Mouse (Mus musculus) Patski (cell line): ENCODE measurements around the gene Scin. TPM values are rescaled to one million over a fixed set of nuclear protein-coding genes. Genes with fewer than 3 reads are reported as not detected.
A peak's percentile ranks its signal among the peaks of the same experiment; 100 is the strongest.

Source experiments
- ATAC-seq: fragments of 100-300 bp; one replicate; pipeline ENCODE4 v1.8.0; 2021
- CTCF ChIA-PET: fragments of 350-600 bp; sonication (Branson Sonifier 250); formaldehyde crosslinking; loops from one replicate; lab custom pipeline; 2022; ENCODE audit warnings: inconsistent platforms; lab: Charles Lee
- POLR2A ChIA-PET: fragments of 350-600 bp; sonication (Branson Sonifier 250); formaldehyde crosslinking; loops from one replicate; lab custom pipeline; 2022; ENCODE audit warnings: antibody characterized with exemption, inconsistent platforms; lab: Charles Lee
- DNase-seq: peaks from one replicate; pipeline ENCODE4 v3.0.0-alpha.2; 2011; ENCODE audit warnings: low read depth, low spot score
- H3K27me3 ChIP-seq: fragments of 371-371 bp; one replicate; pipeline ENCODE4 v1.5.1; 2021
- CTCF ChIP-seq: fragments of 100-300 bp; IDR thresholded peaks from one replicate; pipeline ENCODE4 v1.5.1; 2021
- in situ Hi-C: fragments of 300-500 bp; cut with MboI; formaldehyde crosslinking; loops from 3 replicates; pipeline ENCODE4 v1.11.1; 2018; ENCODE audit warnings: low pct_unique_long_range_greater_than_20kb, mixed read lengths
- polyA plus RNA-seq: library from polyadenylated mRNA; unstranded; gene quantifications from one replicate; pipeline ENCODE4 v1.2.3, GENCODE M21; 2021

The Scin gene
- polyA plus RNA-seq, 1 experiment from 2014 or later, result 3.5 TPM

- no peak for TF ChIP-seq CTCF
- POLR2A ChIA-PET, result interaction anchor here (0.6 kb wide), 1 partner anchor 13 kb away, joined by 3 read pairs; no protein-coding TSS in a partner anchor
- DNase-seq, result no peak
- in situ Hi-C loops, result no loop called here
- no peak for ATAC-seq
- CTCF ChIA-PET, result interaction anchor here (0.7 kb wide), 1 partner anchor 19 kb away, joined by 3 read pairs; no protein-coding TSS in a partner anchor
- no peaks in the 10 kb centered on the region for H3K27me3 ChIP-seq
These were observed 20.0 kb downstream of the Scin start for GRCm38 (mm10) chr12:40114020-40114419.

GRCm38 (mm10) chr12:40113605-40114004 lies 20.4 kb downstream of the Scin start:
- CTCF ChIA-PET, result interaction anchor here (0.7 kb wide), 1 partner anchor 19 kb away, joined by 3 read pairs; no protein-coding TSS in a partner anchor
- ATAC-seq, result no peak
- in situ Hi-C loops, result no loop called here
- H3K27me3 ChIP-seq, result no peaks in the 10 kb centered on the region
- no peak for TF ChIP-seq CTCF
- POLR2A ChIA-PET, result interaction anchor here (0.6 kb wide), 1 partner anchor 13 kb away, joined by 3 read pairs; no protein-coding TSS in a partner anchor
- no peak for DNase-seq

DNA sequence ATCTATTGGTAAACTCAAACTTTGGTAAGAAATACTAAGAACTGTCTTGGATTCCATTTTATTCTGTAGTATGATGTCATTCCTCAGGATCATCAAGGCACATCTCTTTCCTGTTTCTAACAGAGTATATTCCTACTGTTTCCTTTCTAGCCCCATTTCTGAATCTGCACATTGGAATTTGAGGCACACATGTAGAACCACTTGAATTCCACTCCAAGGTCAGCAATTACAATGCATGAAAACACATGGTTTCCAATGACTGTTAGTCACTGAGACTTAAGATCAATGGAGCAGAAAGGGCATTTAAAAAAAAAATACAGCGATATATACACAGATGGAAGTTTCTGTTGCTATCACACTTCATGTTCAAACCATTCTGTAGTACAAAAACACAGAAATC lies 24.8 kb downstream of the Scin start:
- ChIA-PET CTCF (interaction anchor here (1.2 kb wide), 1 partner anchor 41 kb away, joined by 4 read pairs; no protein-coding TSS in a partner anchor), POLR2A (no interaction called here)
- in situ Hi-C loops, result no loop called here
- no peak for DNase-seq
- ATAC-seq, result peak; percentile 82
- TF ChIP-seq CTCF, result no peak
- H3K27me3 ChIP-seq, result no peaks in the 10 kb centered on the region

GRCm38 (mm10) chr12:40108143-40108542 lies 25.9 kb downstream of the Scin start:
- ChIA-PET POLR2A (no interaction called here), CTCF (interaction anchor here (1.2 to 1.5 kb wide), 2 partner anchors 26 to 42 kb away, joined by 3 to 4 read pairs; no protein-coding TSS in a partner anchor)
- no peak for TF ChIP-seq CTCF
- ATAC-seq (no peak), DNase-seq (no peak)
- no peaks in the 10 kb centered on the region for H3K27me3 ChIP-seq
- in situ Hi-C loops, result no loop called here

DNA sequence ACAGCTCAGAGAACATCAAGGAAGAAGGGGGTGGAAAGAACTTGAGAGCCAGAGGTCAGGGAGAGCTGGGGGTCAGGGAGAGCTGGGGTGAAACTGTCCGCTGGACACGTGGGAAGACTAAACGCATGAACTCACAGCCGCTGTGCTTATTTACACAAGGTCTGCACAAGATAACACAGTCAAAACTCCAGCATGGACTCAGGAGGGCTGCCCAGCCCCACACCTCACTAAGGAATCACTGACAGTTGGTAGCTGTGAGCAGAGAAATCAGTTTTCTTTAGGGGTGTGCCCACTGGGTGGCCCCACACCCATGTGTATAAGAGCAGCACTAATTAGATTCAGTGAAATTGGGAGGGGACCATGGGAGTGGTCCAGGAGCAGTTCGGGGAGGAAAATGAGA lies 27.2 kb downstream of the Scin start:
- ChIA-PET POLR2A (no interaction called here), CTCF (no interaction called here)
- DNase-seq (no peak), ATAC-seq (no peak)
- H3K27me3 ChIP-seq, result no peaks in the 10 kb centered on the region
- TF ChIP-seq CTCF, result no peak
- in situ Hi-C loops, result no loop called here

DNA sequence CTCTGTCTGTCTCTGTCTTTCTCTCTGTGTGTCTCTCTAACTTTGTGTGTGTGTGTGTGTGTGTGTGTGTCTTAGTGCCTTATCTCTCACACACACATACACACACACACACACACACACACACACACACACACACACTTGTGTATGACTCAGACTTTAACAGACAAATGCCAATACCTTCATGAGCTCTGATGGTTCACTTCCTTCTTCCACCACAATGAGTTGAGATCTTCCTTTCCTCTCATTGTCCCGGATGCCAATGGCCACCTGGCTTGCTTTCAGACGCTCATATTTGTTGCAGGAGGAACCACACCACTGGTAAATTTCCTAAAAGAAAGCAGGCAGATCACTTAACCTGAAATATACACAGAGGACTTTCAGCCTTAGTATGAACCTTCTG lies 29.3 kb downstream of the Scin start:
- in situ Hi-C loops, result no loop called here
- no peaks in the 10 kb centered on the region for H3K27me3 ChIP-seq
- no peak for TF ChIP-seq CTCF
- CTCF ChIA-PET, result interaction anchor here (1.9 kb wide), 1 partner anchor 29 kb away, joined by 5 read pairs; the partner anchor contains the start of gene Scin
- DNase-seq, result no peak
- POLR2A ChIA-PET, result no interaction called here
- no peak for ATAC-seq

DNA sequence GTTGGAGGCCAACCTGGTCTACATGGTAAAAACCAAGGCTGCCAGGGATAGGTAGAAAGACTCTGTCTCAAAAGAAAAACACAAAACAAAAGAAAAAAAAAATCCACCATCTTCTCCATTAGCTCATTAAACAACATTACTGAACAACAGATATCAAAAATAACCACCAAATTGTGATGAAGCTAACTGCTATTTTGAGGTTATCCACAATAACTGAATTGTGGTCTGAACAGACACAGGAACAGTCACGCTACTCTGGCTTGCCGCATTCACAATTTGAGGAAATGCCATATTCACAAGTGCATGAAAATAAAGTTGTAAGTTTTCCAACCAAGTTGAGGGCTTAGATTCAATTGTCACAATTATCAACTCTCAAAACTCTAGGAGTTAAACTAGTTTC lies 31.7 kb downstream of the Scin start:
- H3K27me3 ChIP-seq, result no peaks in the 10 kb centered on the region
- ChIA-PET POLR2A (no interaction called here), CTCF (interaction anchor here (1.0 kb wide), 1 partner anchor 67 kb away, joined by 3 read pairs; no protein-coding TSS in a partner anchor)
- DNase-seq, result no peak
- no peak for ATAC-seq
- in situ Hi-C loops, result no loop called here
- TF ChIP-seq CTCF, result no peak

GRCm38 (mm10) chr12:40099407-40099806 lies 34.6 kb downstream of the Scin start:
- no peaks in the 10 kb centered on the region for H3K27me3 ChIP-seq
- ChIA-PET POLR2A (interaction anchor here (1.3 kb wide), 1 partner anchor 48 kb away, joined by 3 read pairs; no protein-coding TSS in a partner anchor), CTCF (interaction anchor here (1.0 kb wide), 1 partner anchor 15 kb away, joined by 3 read pairs; no protein-coding TSS in a partner anchor)
- DNase-seq (no peak), ATAC-seq (no peak)
- in situ Hi-C loops, result no loop called here
- TF ChIP-seq CTCF, result no peak

DNA sequence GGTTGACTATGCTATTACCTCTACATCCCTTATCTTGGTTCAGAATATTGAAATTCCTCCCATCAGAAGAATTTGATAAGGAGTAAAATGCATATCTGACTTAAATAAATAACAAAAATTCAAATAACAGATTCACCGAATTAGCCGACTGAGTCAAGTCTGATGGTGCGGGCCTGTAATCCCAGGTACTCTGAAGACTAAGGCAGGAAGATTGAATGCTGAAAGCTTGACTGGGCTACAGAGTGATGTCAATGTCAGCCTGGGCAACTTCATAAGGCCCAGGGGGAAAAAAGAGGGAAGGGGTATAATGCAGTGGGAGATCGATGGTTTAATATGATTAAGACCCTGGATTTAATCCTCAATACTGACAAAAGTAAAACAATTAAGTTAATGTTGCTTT lies 36.6 kb downstream of the Scin start:
- ATAC-seq (no peak), DNase-seq (no peak)
- POLR2A ChIA-PET, result no interaction called here
- CTCF ChIA-PET, result interaction anchor here (1.2 to 1.4 kb wide), 2 partner anchors 19 to 33 kb away, joined by 3 to 4 read pairs; no protein-coding TSS in a partner anchor
- TF ChIP-seq CTCF, result no peak
- in situ Hi-C loops, result no loop called here
- H3K27me3 ChIP-seq, result no peaks in the 10 kb centered on the region

DNA sequence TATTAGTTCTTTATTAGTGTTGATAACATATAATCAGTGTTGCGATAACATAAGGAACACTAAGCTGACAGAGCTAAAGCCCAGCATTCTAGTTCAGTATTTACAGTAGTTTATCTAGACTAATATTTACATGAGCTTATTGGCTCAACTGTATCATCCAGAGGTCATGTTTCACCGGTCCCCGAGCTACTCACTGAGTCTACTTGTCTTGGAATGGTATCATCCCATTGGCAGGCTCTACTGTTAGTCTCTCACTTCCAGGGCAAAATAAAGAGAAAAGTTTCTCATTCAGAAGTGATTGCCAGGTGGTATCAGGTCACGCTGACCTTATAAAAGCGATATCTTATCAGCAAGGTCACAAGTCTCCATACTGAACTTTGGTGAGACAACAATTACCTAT lies 37.0 kb downstream of the Scin start:
- in situ Hi-C loops, result no loop called here
- ATAC-seq, result no peak

DNA sequence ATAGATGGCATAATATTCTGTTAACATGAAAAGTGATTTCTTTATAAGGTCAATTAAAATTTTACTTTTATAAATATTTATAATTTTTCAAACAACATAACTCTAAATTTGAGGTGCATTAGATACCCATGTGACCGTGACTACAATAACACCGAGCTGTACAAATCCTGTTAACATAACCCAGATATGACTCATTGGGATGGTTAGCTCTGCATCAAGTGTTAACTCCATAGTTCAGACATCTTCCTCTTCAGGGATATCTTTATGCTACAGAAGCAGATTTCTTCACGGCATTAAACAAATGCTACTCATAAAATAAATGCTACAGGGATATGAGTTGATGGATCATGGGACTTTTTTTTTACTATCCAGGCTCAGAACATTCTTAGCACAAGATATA lies 37.6 kb downstream of the Scin start:
- no peaks in the 10 kb centered on the region for H3K27me3 ChIP-seq
- ATAC-seq (no peak), DNase-seq (no peak)
- POLR2A ChIA-PET, result no interaction called here
- CTCF ChIA-PET, result interaction anchor here (0.7 to 1.3 kb wide), 2 partner anchors 57 to 85 kb away, joined by 3 read pairs; no protein-coding TSS in a partner anchor
- no peak for TF ChIP-seq CTCF
- in situ Hi-C loops, result no loop called here

More for the DNA sequence above, 37.0 kb downstream of the Scin start:
- ChIA-PET CTCF (interaction anchor here (0.7 to 1.4 kb wide), 2 partner anchors 34 to 84 kb away, joined by 3 read pairs; no protein-coding TSS in a partner anchor), POLR2A (no interaction called here)
- H3K27me3 ChIP-seq, result no peaks in the 10 kb centered on the region
- no peak for DNase-seq
- TF ChIP-seq CTCF, result no peak
